In genomic region chr2:91871225-91871624, GRCm38 (mm10) we compare ENCODE assay signal across 23 mouse cellular contexts. TPM values are rescaled to one million over a fixed set of nuclear protein-coding genes. Genes with fewer than 3 reads are reported as not detected.
DNase-seq lines count a peak whose midpoint lies in the region; ATAC-seq and TF ChIP-seq lines count a peak whose summit lies in the region.
"Had no signal": no experiment of that assay in that cellular context is flagged by ENCODE, and none has a peak within 500 bp of the region (broad histone marks: within the 10 kb centered on the region; RNA-seq: fewer than 3 reads in every experiment).

No protein-coding gene starts in this region.

- H3K36me3 ChIP-seq in hindbrain, embryonic 13.5 days, result peaks cover 6% of the 10 kb centered on the region
- peaks cover 9% of the 10 kb centered on the region for H3K36me3 ChIP-seq in hindbrain, embryonic 10.5 days
- H3K36me3 ChIP-seq in midbrain, embryonic 16.5 days (ENCODE audit: control insufficient read depth, insufficient read depth, low read length), result no peaks in the 10 kb centered on the region
- H3K36me3 ChIP-seq in midbrain, embryonic 11.5 days (ENCODE audit: control insufficient read depth, insufficient read depth, low read length), result no peaks in the 10 kb centered on the region
- H3K36me3 ChIP-seq in hindbrain, postnatal 0 days (ENCODE audit: insufficient read depth, low read length), result no peaks in the 10 kb centered on the region
- H3K36me3 ChIP-seq: embryonic facial prominence, embryonic 15.5 days had no signal

- H3K9me3 ChIP-seq in hindbrain, embryonic 13.5 days, result no peaks in the 10 kb centered on the region
- no peaks in the 10 kb centered on the region for H3K9me3 ChIP-seq in hindbrain, embryonic 10.5 days
- no peaks in the 10 kb centered on the region for H3K9me3 ChIP-seq in midbrain, embryonic 16.5 days (replicated peaks; ENCODE audit: control insufficient read depth, low read length, poor library complexity, severe bottlenecking)
- H3K9me3 ChIP-seq in midbrain, embryonic 11.5 days (ENCODE audit: control insufficient read depth, low read length), result no peaks in the 10 kb centered on the region
- no peaks in the 10 kb centered on the region for H3K9me3 ChIP-seq in hindbrain, postnatal 0 days (ENCODE audit: low read length)
- H3K9me3 ChIP-seq: embryonic facial prominence, embryonic 15.5 days; heart, embryonic 12.5 days; limb, embryonic 15.5 days; megakaryocyte, embryonic 14.5 days had no signal

- no peak for TF ChIP-seq CTCF in hindbrain, postnatal 0 days (IDR thresholded peaks at IDR 0.05; ENCODE audit: low read depth)

- H3K4me2 ChIP-seq in hindbrain, embryonic 13.5 days, result no peak overlapping the region
- no peak overlapping the region for H3K4me2 ChIP-seq in midbrain, embryonic 16.5 days (ENCODE audit: low read length)
- no peak overlapping the region for H3K4me2 ChIP-seq in midbrain, embryonic 11.5 days
- H3K4me2 ChIP-seq in hindbrain, postnatal 0 days (ENCODE audit: low read depth, low read length), result peak overlapping the region; percentile 43; the same call in 1 of the 2 replicates
- H3K4me2 ChIP-seq: embryonic facial prominence, embryonic 15.5 days; heart, embryonic 12.5 days; limb, embryonic 15.5 days; lung, embryonic 14.5 days had no signal

- no peaks in the 10 kb centered on the region for H3K27me3 ChIP-seq in hindbrain, embryonic 13.5 days
- H3K27me3 ChIP-seq in hindbrain, embryonic 10.5 days (ENCODE audit: insufficient read depth, poor library complexity, severe bottlenecking), result no peaks in the 10 kb centered on the region
- no peaks in the 10 kb centered on the region for H3K27me3 ChIP-seq in midbrain, embryonic 16.5 days (ENCODE audit: control insufficient read depth, insufficient read depth, low read depth, low read length)
- no peaks in the 10 kb centered on the region for H3K27me3 ChIP-seq in midbrain, embryonic 11.5 days (ENCODE audit: control insufficient read depth, insufficient read depth, low read length)
- no peaks in the 10 kb centered on the region for H3K27me3 ChIP-seq in hindbrain, postnatal 0 days (ENCODE audit: insufficient read depth, low read length)
- H3K27me3 ChIP-seq: embryonic facial prominence, embryonic 15.5 days; heart, embryonic 12.5 days; limb, embryonic 15.5 days; megakaryocyte, embryonic 14.5 days had no signal

- DNase-seq in hindbrain, embryonic 10.5 days (ENCODE audit: low spot score), result no peak
- DNase-seq in midbrain, embryonic 11.5 days (ENCODE audit: low spot score, missing footprints), result no peak
- DNase-seq in hindbrain, postnatal 0 days (ENCODE audit: low spot score), result no peak
- DNase-seq in kidney, postnatal 36 days, result no peak
- no peak for DNase-seq in left cerebral cortex, adult 11 months (ENCODE audit: low spot score)
- DNase-seq: adrenal gland, adult 2 months; embryo, embryonic 11 days; gastrocnemius, postnatal 25 days; thymus, postnatal 25 days had no signal

- ATAC-seq in hindbrain, embryonic 13.5 days (ENCODE audit: low FRiP score), result no peak
- ATAC-seq in midbrain, embryonic 16.5 days, result no peak
- ATAC-seq in midbrain, embryonic 11.5 days (ENCODE audit: low FRiP score), result no peak
- ATAC-seq in hindbrain, postnatal 0 days, result no peak
- ATAC-seq: intestine, postnatal 0 days had no signal

- 78% methylated on average over 1 of the region's 1 CpGs for WGBS in hindbrain, embryonic 13.5 days
- 91% methylated on average over 1 of the region's 1 CpGs for WGBS in hindbrain, embryonic 10.5 days
- WGBS in midbrain, embryonic 16.5 days, result 65% methylated on average over 1 of the region's 1 CpGs
- 82% methylated on average over 1 of the region's 1 CpGs for WGBS in midbrain, embryonic 11.5 days
- WGBS in hindbrain, postnatal 0 days, result 29% methylated on average over 1 of the region's 1 CpGs

- no peak overlapping the region for H3K4me3 ChIP-seq in hindbrain, embryonic 13.5 days
- H3K4me3 ChIP-seq in hindbrain, embryonic 10.5 days, result no peak overlapping the region
- H3K4me3 ChIP-seq in midbrain, embryonic 16.5 days (ENCODE audit: low read depth, low read length), result no peak overlapping the region
- no peak overlapping the region for H3K4me3 ChIP-seq in midbrain, embryonic 11.5 days (ENCODE audit: low read depth, low read length)
- H3K4me3 ChIP-seq in hindbrain, postnatal 0 days (ENCODE audit: low read length), result no peak overlapping the region
- H3K4me3 ChIP-seq: embryonic facial prominence, embryonic 15.5 days; heart, embryonic 12.5 days; left cerebral cortex, adult 2 months; limb, embryonic 15.5 days; megakaryocyte, embryonic 14.5 days had no signal

- no peak overlapping the region; the same call in 1 of the 2 replicates for H3K9ac ChIP-seq in hindbrain, embryonic 13.5 days
- no peak overlapping the region for H3K9ac ChIP-seq in midbrain, embryonic 16.5 days (ENCODE audit: low read depth, low read length)
- H3K9ac ChIP-seq in midbrain, embryonic 11.5 days (ENCODE audit: low read length), result no peak overlapping the region
- no peak overlapping the region for H3K9ac ChIP-seq in hindbrain, postnatal 0 days (replicated peaks; ENCODE audit: low read length)
- H3K9ac ChIP-seq: embryonic facial prominence, embryonic 15.5 days; heart, embryonic 12.5 days; limb, embryonic 15.5 days; liver, embryonic 14.5 days; lung, embryonic 14.5 days had no signal

- H3K4me1 ChIP-seq in hindbrain, embryonic 13.5 days (replicated peaks), result peaks cover 5% of the 10 kb centered on the region; the same call in 1 of the 2 replicates
- H3K4me1 ChIP-seq in hindbrain, embryonic 10.5 days (replicated peaks), result no peaks in the 10 kb centered on the region
- peaks cover 5% of the 10 kb centered on the region for H3K4me1 ChIP-seq in midbrain, embryonic 16.5 days (ENCODE audit: control insufficient read depth, insufficient read depth, low read length)
- H3K4me1 ChIP-seq in midbrain, embryonic 11.5 days (ENCODE audit: control insufficient read depth, insufficient read depth, low read length), result no peaks in the 10 kb centered on the region
- H3K4me1 ChIP-seq in hindbrain, postnatal 0 days (ENCODE audit: insufficient read depth, low read length), result no peaks in the 10 kb centered on the region
- H3K4me1 ChIP-seq: heart, embryonic 12.5 days had no signal

- H3K27ac ChIP-seq in hindbrain, embryonic 13.5 days, result peak overlapping the region; percentile 66
- H3K27ac ChIP-seq in hindbrain, embryonic 10.5 days, result no peak overlapping the region
- peak overlapping the region; percentile 55 for H3K27ac ChIP-seq in midbrain, embryonic 16.5 days (ENCODE audit: low read length)
- H3K27ac ChIP-seq in midbrain, embryonic 11.5 days (ENCODE audit: low read depth, low read length), result no peak overlapping the region
- peak overlapping the region; percentile 69 for H3K27ac ChIP-seq in hindbrain, postnatal 0 days
- H3K27ac ChIP-seq: embryonic facial prominence, embryonic 15.5 days; limb, embryonic 15.5 days; liver, embryonic 14.5 days had no signal

RNA-seq across cellular contexts. Expression of gene Chrm4, which starts 55.8 kb away (rescaled TPM):
- polyA plus RNA-seq in hindbrain, embryonic 13.5 days (2015; fragmentation: Nextera tagmentation; extraction: Ambion mirVana), result 1.0 and 1.1 TPM in 2 replicates
- 0.48 and 0.95 TPM in 2 replicates for polyA plus RNA-seq in hindbrain, embryonic 10.5 days (2016; fragmentation: Nextera tagmentation; extraction: Ambion mirVana)
- 0.33 and 0.34 TPM in 2 replicates for polyA plus RNA-seq in midbrain, embryonic 16.5 days (2015; fragmentation: Nextera tagmentation; extraction: Ambion mirVana)
- polyA plus RNA-seq in midbrain, embryonic 11.5 days (2014; fragmentation: Nextera tagmentation; extraction: Ambion mirVana), result 0.26 and 0.37 TPM in 2 replicates
- total RNA-seq in hindbrain, postnatal 0 days (2014; rRNA removed), result 3.3 and 4.4 TPM in 2 replicates
- polyA plus RNA-seq in hindbrain, postnatal 0 days (2015; fragmentation: Nextera tagmentation; extraction: Ambion mirVana), result 0.75 and 0.93 TPM in 2 replicates
- total RNA-seq: gastrocnemius, postnatal 25 days; heart, adult 18-20 months; monocyte, adult 5-6 weeks had no signal
- polyA plus RNA-seq: kidney, embryonic 14.5 days; stomach, embryonic 14.5 days had no signal

Comparison
In these comparisons a context has a peak if more than half of its experiments do, and no peak if none do; other contexts are left out.
1. H3K27ac ChIP-seq: peak in hindbrain, embryonic 13.5 days (single experiment), midbrain, embryonic 16.5 days (single experiment) and hindbrain, postnatal 0 days (single experiment); none in hindbrain, embryonic 10.5 days (single experiment) and midbrain, embryonic 11.5 days (single experiment).